Mouse (Mus musculus) heart, postnatal 0 days (tissue): ENCODE results near the gene Lama2.

ENCODE experiments used
- CTCF ChIP-seq: IDR thresholded peaks from 2 replicates; pipeline ENCODE4 v1.5.1; 2016; ENCODE audit warnings: antibody characterized with exemption, control low read depth, low read depth
- EP300 ChIP-seq: IDR thresholded peaks from 2 replicates; pipeline ENCODE4 v1.6.1; 2016; ENCODE audit warnings: antibody characterized with exemption, low read depth

DNA sequence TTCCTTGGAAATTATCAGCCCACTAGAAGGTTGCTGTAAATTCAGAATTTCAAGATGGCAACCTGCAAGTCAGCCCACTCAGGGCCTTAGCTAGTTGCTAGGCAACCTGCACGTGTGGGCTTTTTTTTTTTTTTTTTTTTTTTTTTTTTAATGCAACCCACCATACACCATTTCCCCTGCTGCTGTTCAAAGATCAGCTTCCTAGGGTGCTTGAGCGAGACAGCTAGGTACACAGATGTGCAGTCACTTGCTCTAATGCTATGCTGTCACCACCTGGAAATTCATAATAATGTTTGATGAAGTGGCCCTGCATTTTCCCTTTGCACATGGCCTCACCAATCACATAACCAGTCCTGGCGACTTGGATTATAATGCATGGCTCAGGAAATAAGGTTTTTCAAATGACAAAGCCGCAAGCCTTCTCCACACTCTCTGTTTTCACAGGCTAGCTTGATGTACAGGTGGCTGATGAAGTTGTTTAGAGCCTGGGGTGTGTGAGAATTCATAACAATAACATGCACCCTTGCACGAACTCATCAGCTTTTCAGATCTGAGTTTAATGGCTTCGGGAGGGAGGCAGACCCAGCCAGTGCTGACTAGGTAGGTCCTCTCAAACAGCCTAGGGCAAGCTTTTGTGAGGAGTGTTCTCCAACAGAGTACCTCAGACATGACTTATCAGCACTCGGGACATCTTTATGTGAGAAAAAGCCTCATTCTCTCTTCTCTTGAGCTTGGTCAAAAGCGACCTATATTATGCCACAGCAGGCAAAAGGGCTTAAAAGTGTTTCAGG lies 625.4 kb downstream of the Lama2 start:
- TF ChIP-seq CTCF = no peak
- TF ChIP-seq EP300 = no peak
